Mouse (Mus musculus) forebrain, embryonic 15.5 days (tissue): ENCODE measurements around the gene Pml. TPM values are rescaled to one million over a fixed set of nuclear protein-coding genes. Genes with fewer than 3 reads are reported as not detected.
"Not testable (repeated sequence)": the region's sequence is repeated elsewhere in the genome, so short reads cannot be mapped to it uniquely, and the experiment has no call there.

Experiments used
- ATAC-seq: fragments of 200-750 bp; cut with Nextera tagmentation; replicated peaks from 2 replicates; pipeline ENCODE4 v1.8.0; 2017; ENCODE audit warnings: mild to moderate bottlenecking, moderate TSS enrichment, moderate library complexity
- H3K27ac ChIP-seq: fragments of 300-500 bp; sonication (generic); replicated peaks from 2 replicates; pipeline ENCODE4 v1.5.1; 2015; ENCODE audit warnings: mild to moderate bottlenecking, inconsistent platforms
- H3K27me3 ChIP-seq: fragments of 300-500 bp; sonication (generic); 2 replicates; pipeline ENCODE4 v1.6.1; 2015; ENCODE audit warnings: inconsistent platforms
- H3K36me3 ChIP-seq: fragments of 300-500 bp; sonication (generic); 2 replicates; pipeline ENCODE4 v1.6.1; 2015; ENCODE audit warnings: mild to moderate bottlenecking, inconsistent platforms
- H3K4me1 ChIP-seq: fragments of 300-500 bp; sonication (generic); 2 replicates; pipeline ENCODE4 v1.6.1; 2015; ENCODE audit warnings: inconsistent platforms
- H3K4me2 ChIP-seq: fragments of 300-500 bp; sonication (generic); replicated peaks from 2 replicates; pipeline ENCODE4 v1.6.1; 2015; ENCODE audit warnings: mild to moderate bottlenecking, inconsistent platforms
- H3K4me3 ChIP-seq: fragments of 300-500 bp; sonication (generic); 2 replicates; pipeline ENCODE4 v1.5.1; 2015; ENCODE audit warnings: mild to moderate bottlenecking, inconsistent platforms
- H3K9ac ChIP-seq: fragments of 300-500 bp; sonication (generic); replicated peaks from 2 replicates; pipeline ENCODE4 v1.6.1; 2015; ENCODE audit warnings: mild to moderate bottlenecking, inconsistent platforms
- H3K9me3 ChIP-seq: fragments of 300-500 bp; sonication (generic); 2 replicates; pipeline ENCODE4 v1.6.1; 2016; ENCODE audit warnings: inconsistent platforms
- WGBS: fragments of 180-500 bp; shearing (Covaris S2); methylation state at CpG from one replicate; pipeline ENCODE4 v1.1.7; 2015; ENCODE audit warnings: mixed read lengths; 5-methylcytosine and 5-hydroxymethylcytosine counted together
- polyA plus RNA-seq: library from polyadenylated mRNA; unstranded; fragments of >200 nt; fragmentation: Nextera tagmentation; extraction: Ambion mirVana; gene quantifications from 2 replicates; pipeline ENCODE4 v1.2.1, GENCODE M21; 2015

The Pml gene
- polyA plus RNA-seq, 1 experiment from 2014 or later, result 7.5 TPM

- no peak overlapping the region for H3K4me2 ChIP-seq
- H3K4me1 ChIP-seq, result peaks cover 15% of the 10 kb centered on the region
- H3K4me3 ChIP-seq, result no peak overlapping the region
- 52% methylated on average over 4 of the region's 4 CpGs for WGBS
- H3K27ac ChIP-seq, result no peak overlapping the region
- ATAC-seq, result no peak
- no peaks in the 10 kb centered on the region for H3K9me3 ChIP-seq
- H3K27me3 ChIP-seq, result no peaks in the 10 kb centered on the region
- no peak overlapping the region for H3K9ac ChIP-seq
- no peaks in the 10 kb centered on the region for H3K36me3 ChIP-seq
These were observed 29.5 kb upstream of the Pml start for GRCm38 (mm10) chr9:58278821-58279723.

GRCm38 (mm10) chr9:58278313-58278712, 28.7 kb upstream of the Pml start:
- WGBS, result 94% methylated on average over 4 of the region's 4 CpGs
- no peak for ATAC-seq
- Histone ChIP-seq H3K4me2 (no peak overlapping the region), H3K4me1 (peaks cover 14% of the 10 kb centered on the region), H3K36me3 (no peaks in the 10 kb centered on the region), H3K4me3 (no peak overlapping the region), H3K9ac (no peak overlapping the region), H3K27ac (no peak overlapping the region), H3K9me3 (no peaks in the 10 kb centered on the region), H3K27me3 (no peaks in the 10 kb centered on the region)

- Histone ChIP-seq H3K9me3 (no peaks in the 10 kb centered on the region), H3K36me3 (no peaks in the 10 kb centered on the region), H3K4me1 (peaks cover 13% of the 10 kb centered on the region), H3K9ac (no peak overlapping the region), H3K4me3 (no peak overlapping the region), H3K27me3 (no peaks in the 10 kb centered on the region), H3K27ac (no peak overlapping the region), H3K4me2 (no peak overlapping the region)
- no peak for ATAC-seq
- 66% methylated on average over 5 of the region's 5 CpGs for WGBS
These were observed 26.8 kb upstream of the Pml start for GRCm38 (mm10) chr9:58276346-58276745.

GRCm38 (mm10) chr9:58275797-58276196, 26.2 kb upstream of the Pml start:
- Histone ChIP-seq H3K27ac (peak overlapping the region; percentile 42; the same call in 1 of the 2 replicates), H3K9ac (no peak overlapping the region), H3K4me2 (no peak overlapping the region), H3K27me3 (no peaks in the 10 kb centered on the region), H3K4me3 (no peak overlapping the region), H3K4me1 (peaks cover 13% of the 10 kb centered on the region), H3K36me3 (no peaks in the 10 kb centered on the region), H3K9me3 (no peaks in the 10 kb centered on the region)
- no peak for ATAC-seq
- 86% methylated on average over 3 of the region's 3 CpGs for WGBS

- ATAC-seq, result no peak
- H3K36me3 ChIP-seq, result no peaks in the 10 kb centered on the region
- H3K27ac ChIP-seq, result peak overlapping the region; percentile 42; the same call in 1 of the 2 replicates
- no peak overlapping the region for H3K4me3 ChIP-seq
- H3K4me1 ChIP-seq, result peaks cover 8% of the 10 kb centered on the region
- no peak overlapping the region for H3K9ac ChIP-seq
- no peak overlapping the region for H3K4me2 ChIP-seq
- no peaks in the 10 kb centered on the region for H3K9me3 ChIP-seq
- no peaks in the 10 kb centered on the region for H3K27me3 ChIP-seq
- 44% methylated on average over 8 of the region's 8 CpGs for WGBS
These were observed 25.7 kb upstream of the Pml start for GRCm38 (mm10) chr9:58275115-58275774.

GRCm38 (mm10) chr9:58274626-58275025, 25.0 kb upstream of the Pml start:
- WGBS, result 40% methylated on average over 3 of the region's 3 CpGs
- H3K4me1 ChIP-seq, result peaks cover 7% of the 10 kb centered on the region
- H3K36me3 ChIP-seq, result no peaks in the 10 kb centered on the region
- H3K4me2 ChIP-seq, result no peak overlapping the region
- no peak overlapping the region for H3K9ac ChIP-seq
- no peak overlapping the region for H3K4me3 ChIP-seq
- no peaks in the 10 kb centered on the region for H3K27me3 ChIP-seq
- H3K27ac ChIP-seq, result no peak overlapping the region
- H3K9me3 ChIP-seq, result no peaks in the 10 kb centered on the region
- no peak for ATAC-seq

GRCm38 (mm10) chr9:58274101-58274604, 24.6 kb upstream of the Pml start:
- Histone ChIP-seq H3K4me3 (no peak overlapping the region), H3K4me1 (peaks cover 7% of the 10 kb centered on the region), H3K36me3 (no peaks in the 10 kb centered on the region), H3K9me3 (no peaks in the 10 kb centered on the region), H3K4me2 (no peak overlapping the region), H3K27ac (no peak overlapping the region), H3K9ac (no peak overlapping the region), H3K27me3 (no peaks in the 10 kb centered on the region)
- 87% methylated on average over 7 of the region's 7 CpGs for WGBS
- ATAC-seq, result no peak

- H3K4me2 ChIP-seq, result no peak overlapping the region
- peaks cover 7% of the 10 kb centered on the region for H3K4me1 ChIP-seq
- no peak overlapping the region for H3K4me3 ChIP-seq
- H3K36me3 ChIP-seq, result no peaks in the 10 kb centered on the region
- no peaks in the 10 kb centered on the region for H3K27me3 ChIP-seq
- ATAC-seq, result no peak
- H3K9ac ChIP-seq, result no peak overlapping the region
- H3K27ac ChIP-seq, result no peak overlapping the region
- WGBS, result 72% methylated on average over 9 of the region's 9 CpGs
- H3K9me3 ChIP-seq, result no peaks in the 10 kb centered on the region
These were observed 23.3 kb upstream of the Pml start for GRCm38 (mm10) chr9:58272855-58273254.

- H3K36me3 ChIP-seq, result no peaks in the 10 kb centered on the region
- 83% methylated on average over 2 of the region's 2 CpGs for WGBS
- ATAC-seq, result no peak
These were observed 22.5 kb upstream of the Pml start for GRCm38 (mm10) chr9:58272068-58272541.

GRCm38 (mm10) chr9:58271551-58271950, 22.0 kb upstream of the Pml start:
- H3K27ac ChIP-seq, H3K4me1 ChIP-seq, ATAC-seq, H3K9ac ChIP-seq, H3K4me2 ChIP-seq, H3K9me3 ChIP-seq, H3K36me3 ChIP-seq, H3K4me3 ChIP-seq, H3K27me3 ChIP-seq: not testable (repeated sequence)
- WGBS, result 94% methylated on average over 9 of the region's 9 CpGs

More at GRCm38 (mm10) chr9:58272068-58272541, 22.5 kb upstream of the Pml start:
- Histone ChIP-seq H3K4me1 (peaks cover 7% of the 10 kb centered on the region), H3K4me3 (no peak overlapping the region), H3K9me3 (no peaks in the 10 kb centered on the region), H3K27ac (no peak overlapping the region), H3K27me3 (no peaks in the 10 kb centered on the region), H3K4me2 (no peak overlapping the region), H3K9ac (no peak overlapping the region)

GRCm38 (mm10) chr9:58271109-58271508, 21.5 kb upstream of the Pml start:
- Histone ChIP-seq H3K27ac (no peak overlapping the region), H3K9me3 (no peaks in the 10 kb centered on the region), H3K9ac (no peak overlapping the region), H3K4me1 (peaks cover 7% of the 10 kb centered on the region), H3K27me3 (no peaks in the 10 kb centered on the region), H3K4me2 (no peak overlapping the region), H3K36me3 (no peaks in the 10 kb centered on the region), H3K4me3 (no peak overlapping the region)
- 93% methylated on average over 3 of the region's 3 CpGs for WGBS
- ATAC-seq, result no peak

GRCm38 (mm10) chr9:58270081-58270480, 20.5 kb upstream of the Pml start:
- 65% methylated on average over 3 of the region's 3 CpGs for WGBS

More at GRCm38 (mm10) chr9:58270081-58270480, 20.5 kb upstream of the Pml start:
- no peaks in the 10 kb centered on the region for H3K36me3 ChIP-seq
- no peak overlapping the region for H3K9ac ChIP-seq
- H3K4me2 ChIP-seq, result no peak overlapping the region
- H3K27ac ChIP-seq, result no peak overlapping the region
- H3K27me3 ChIP-seq, result no peaks in the 10 kb centered on the region
- no peak overlapping the region for H3K4me3 ChIP-seq
- no peak for ATAC-seq
- no peaks in the 10 kb centered on the region for H3K9me3 ChIP-seq
- peaks cover 2% of the 10 kb centered on the region for H3K4me1 ChIP-seq
